Mouse (Mus musculus) layer of hippocampus, adult 2 months (tissue): ENCODE data around the gene Igfbp6. TPM values are rescaled to one million over a fixed set of nuclear protein-coding genes. Genes with fewer than 3 reads are reported as not detected.

Source experiments
- DNase-seq, 2 experiments: peaks; one replicate each; pipeline ENCODE4 v3.0.0; 2022; ENCODE audit warnings: low spot score in 2 of 2
- H3K27ac ChIP-seq: fragments of 200-600 bp; 2 replicates; pipeline ENCODE4 v1.8.1; 2022
- H3K4me3 ChIP-seq: fragments of 200-600 bp; 2 replicates; pipeline ENCODE4 v1.8.1; 2022; ENCODE audit warnings: mild to moderate bottlenecking
- CTCF ChIP-seq: fragments of 200-600 bp; conservative IDR thresholded peaks from 2 replicates; pipeline ENCODE4 v1.8.1; 2022; ENCODE audit warnings: antibody characterized with exemption, mild to moderate bottlenecking, moderate library complexity
- total RNA-seq, 2 experiments: library from RNA; stranded (reverse); gene quantifications; 2 replicates each; pipeline ENCODE4 v1.2.3; 2021

The Igfbp6 gene
- total RNA-seq, 2 experiments from 2014 or later = 6.9 to 7.7 TPM

DNA sequence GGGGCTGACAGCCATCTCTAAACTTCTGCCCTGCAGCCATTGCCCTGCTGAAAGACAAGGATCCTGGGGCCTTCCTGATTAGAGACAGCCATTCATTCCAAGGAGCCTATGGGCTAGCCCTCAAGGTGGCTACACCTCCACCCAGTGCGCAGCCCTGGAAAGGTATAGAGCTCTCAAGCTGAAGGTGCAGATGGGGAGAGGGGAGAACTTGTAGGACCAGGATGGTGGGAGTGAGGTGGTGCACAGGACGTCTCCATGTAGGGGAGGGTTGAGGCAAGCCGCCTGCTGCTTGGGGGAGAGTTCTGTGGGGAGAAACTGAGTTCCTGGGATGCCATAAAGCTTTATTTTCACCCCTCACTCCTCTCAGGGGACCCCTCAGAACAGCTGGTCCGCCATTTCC lies 30.5 kb upstream of the Igfbp6 start:
- no peak for TF ChIP-seq CTCF
- no peak for DNase-seq
- H3K4me3 ChIP-seq = no peak overlapping the region
- no peak overlapping the region for H3K27ac ChIP-seq

DNA sequence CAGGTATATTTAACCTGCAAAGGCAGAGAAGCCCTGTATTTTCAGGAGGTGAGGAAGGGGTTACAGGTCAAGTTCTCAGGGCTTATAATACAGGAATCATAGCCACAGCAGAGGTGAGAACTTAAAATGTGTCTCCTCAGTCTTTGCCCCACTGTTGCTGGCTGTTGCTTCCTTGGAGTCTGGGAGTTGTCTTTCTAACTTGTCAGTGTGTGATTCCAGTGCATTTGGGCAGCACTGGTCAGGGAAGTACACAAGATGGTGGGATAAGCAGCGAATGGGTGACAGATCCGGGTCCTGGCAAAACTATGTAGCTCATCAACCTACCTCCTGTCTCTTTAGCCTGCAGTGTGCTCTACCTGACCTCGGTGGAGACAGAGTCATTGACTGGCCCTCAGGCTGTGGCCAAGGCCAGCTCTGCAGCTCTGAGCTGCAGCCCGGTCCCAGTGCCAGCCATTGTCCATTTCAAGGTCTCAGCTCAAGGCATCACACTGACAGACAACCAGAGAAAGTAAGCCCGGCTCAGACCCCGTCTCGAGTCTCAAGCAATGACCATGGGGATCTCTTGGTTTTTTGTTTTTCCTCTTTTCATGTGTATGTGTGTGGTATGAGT lies 29.4 kb upstream of the Igfbp6 start:
- no peak for TF ChIP-seq CTCF
- Histone ChIP-seq H3K27ac (no peak overlapping the region), H3K4me3 (no peak overlapping the region)
- DNase-seq = no peak

DNA sequence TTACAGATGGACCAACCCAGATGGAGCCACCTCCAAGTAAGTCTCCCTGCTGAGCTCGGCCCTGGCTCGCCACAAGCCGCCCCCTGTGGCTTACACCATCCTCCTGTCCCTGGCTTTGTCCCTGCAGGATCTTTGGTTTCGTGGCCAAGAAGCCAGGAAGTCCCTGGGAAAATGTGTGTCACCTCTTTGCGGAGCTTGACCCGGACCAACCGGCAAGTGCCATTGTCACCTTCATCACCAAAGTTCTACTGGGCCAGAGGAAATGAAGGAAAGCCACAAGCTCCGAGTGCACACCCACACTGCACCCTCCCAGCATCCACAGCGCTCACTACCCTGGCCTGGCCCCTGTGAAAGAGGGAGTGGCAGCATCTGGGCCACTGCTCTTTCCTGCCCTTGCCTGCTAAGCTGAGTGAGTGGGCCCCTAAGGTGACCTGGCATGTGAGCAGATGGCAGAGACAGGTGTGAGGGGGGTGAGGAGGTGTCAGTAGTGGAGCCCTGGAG lies 28.4 kb upstream of the Igfbp6 start:
- Histone ChIP-seq H3K4me3 (no peak overlapping the region), H3K27ac (no peak overlapping the region)
- DNase-seq = no peak
- TF ChIP-seq CTCF = no peak

DNA sequence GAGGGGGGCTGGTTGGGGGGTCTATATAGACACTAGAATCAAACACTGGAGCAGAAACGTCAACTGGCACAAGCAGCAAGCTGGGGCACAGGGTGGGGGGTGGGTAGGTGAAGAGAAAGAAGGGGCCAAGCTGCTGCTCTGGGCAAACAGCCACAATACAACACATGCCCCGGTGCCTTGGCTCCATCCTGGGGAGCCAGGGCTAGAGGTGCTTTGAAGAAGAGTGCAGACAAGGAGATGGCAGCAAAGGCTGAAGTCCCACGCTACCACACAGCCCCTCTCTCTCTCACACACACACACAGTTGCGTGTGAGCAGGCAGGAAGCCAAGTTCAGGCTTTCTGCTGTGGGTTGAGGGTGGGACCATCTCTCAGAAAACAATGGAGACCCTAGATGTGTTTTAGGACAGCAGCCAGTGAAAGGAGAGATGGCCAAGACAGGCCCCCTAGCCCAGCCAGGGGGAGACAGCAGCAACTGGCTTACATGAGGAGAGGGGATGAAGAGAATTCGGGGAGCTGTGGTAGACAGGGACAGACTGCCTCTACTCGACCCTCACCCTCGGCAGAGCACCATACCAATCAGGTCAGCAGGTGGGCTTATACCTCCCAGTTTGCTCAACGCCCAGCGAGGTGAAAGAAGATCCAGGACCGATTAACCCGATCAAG lies 27.3 kb upstream of the Igfbp6 start:
- DNase-seq = no peak
- no peak for TF ChIP-seq CTCF
- H3K27ac ChIP-seq = no peak overlapping the region

DNA sequence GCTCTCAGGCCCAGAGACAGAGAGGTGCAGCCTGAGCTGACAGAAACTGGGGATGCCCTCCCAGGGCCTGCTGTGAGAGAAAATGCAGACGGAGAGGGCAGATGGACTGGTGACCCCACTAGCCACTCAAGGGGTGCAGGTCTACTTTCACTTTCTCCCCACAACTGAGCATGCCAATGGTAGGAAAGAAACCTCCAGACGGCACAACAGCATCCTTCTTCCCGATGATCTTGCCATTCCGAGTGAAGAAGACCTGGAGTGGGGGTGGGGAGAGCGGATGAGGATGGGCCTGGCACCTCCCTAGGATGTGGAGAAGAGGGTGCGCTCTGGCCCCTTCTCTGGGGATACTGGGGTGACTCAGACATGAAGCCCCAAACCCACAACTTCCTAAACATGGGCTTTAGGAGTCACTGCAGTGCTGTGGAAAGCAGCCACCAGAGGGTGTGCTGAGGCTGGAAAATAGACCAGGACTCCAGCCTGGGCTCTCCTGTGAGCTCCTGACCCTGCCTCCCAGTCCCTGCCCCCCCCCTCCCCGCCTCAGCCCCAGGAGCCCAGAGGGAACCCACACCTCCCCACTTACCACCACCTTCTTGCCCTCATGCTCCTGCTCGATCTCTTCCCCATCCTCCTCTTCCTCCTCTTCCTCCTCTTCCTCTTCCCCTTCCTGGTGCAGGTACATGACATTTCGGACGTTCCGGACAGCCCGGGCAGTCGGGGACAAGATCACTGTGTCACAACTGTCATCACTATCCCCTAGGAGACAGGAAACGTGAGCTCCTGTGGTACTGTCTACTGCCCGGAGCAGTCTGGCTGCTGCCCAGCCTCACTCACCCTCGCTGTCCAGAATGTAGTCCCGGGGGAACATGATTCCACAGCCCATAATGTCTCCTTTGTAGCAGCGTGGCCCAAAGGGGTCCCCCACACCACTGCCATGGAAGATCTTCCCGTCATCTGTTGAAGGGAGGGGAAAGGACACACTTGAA lies 26.4 kb upstream of the Igfbp6 start:
- DNase-seq = no peak
- TF ChIP-seq CTCF = peak; percentile 68
- Histone ChIP-seq H3K27ac (no peak overlapping the region), H3K4me3 (no peak overlapping the region)

More for the DNA sequence above, 27.3 kb upstream of the Igfbp6 start:
- no peak overlapping the region for H3K4me3 ChIP-seq

DNA sequence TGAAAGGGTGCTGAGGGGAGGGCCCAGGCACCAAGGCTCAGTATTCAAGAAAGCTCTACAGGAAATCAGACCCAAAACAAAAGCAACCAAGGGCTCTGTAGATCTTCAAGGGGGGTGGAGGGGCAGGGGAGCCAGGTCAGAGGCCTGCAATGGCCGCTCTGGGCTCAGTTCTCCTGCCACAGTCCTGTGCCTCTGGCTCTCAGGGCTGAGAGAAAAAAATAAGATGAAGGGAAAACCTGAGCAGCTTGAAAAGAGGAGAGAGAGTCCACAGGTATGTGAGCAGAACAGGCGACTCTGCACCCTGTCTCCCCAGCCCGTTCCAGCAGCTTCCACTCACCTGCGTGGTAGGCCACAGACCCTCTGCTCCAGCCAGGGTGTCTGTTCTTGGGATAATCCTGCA lies 25.6 kb upstream of the Igfbp6 start:
- H3K4me3 ChIP-seq = no peak overlapping the region
- TF ChIP-seq CTCF = no peak
- H3K27ac ChIP-seq = no peak overlapping the region
- no peak for DNase-seq

DNA sequence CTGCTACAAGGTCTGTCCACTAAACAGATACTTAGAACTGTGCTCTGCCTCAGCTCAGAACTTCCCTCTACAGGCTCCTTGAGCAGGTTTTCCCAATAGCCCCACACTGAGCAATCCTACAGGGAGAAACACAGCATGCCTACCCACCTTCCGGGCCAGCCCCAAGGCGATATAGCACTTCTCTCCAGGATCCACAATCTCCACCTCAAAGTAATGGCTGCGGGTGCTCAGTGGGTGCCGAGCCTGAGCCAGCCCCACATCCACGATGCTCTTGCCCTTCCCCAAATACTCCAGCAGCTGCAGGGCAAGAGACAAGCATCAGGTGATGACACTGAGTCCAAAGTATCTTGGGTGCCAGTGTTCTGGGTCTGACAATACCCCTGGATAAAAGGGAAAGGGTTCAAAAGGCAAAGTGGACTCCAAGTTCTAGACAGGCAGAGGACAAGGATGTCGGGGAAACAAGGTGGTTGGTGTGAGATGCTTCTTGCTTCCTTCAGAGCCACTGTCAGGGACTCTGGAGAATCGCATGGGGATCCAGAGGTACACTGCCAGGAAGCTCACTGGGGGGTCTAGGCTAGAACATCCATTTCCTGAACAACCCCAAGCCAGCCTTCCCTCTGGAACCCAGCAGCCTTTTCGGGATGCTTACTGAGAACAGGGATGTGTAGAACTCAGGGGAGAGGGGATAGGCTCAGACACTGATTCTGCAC lies 24.9 kb upstream of the Igfbp6 start:
- Histone ChIP-seq H3K27ac (0 out of 2 replicates have a peak overlapping the region, but pooled peaks have one; percentile 18), H3K4me3 (no peak overlapping the region)
- DNase-seq = no peak
- TF ChIP-seq CTCF = no peak

DNA sequence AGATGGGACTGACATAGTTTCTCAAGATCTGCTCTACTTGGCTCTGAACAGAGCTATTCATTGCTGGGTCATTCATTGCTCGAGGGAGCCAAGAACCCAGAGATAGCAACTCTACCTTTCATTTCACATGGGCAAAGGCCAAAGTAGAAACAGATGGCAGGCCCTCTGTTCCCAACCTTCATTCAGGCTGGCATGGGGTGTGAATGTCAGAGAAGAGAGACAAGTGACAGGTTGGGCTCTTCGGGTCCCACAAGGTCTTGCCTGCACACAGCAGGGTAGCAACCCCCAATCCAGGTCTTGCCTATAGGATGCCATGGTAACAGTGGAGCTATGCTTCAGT lies 24.4 kb upstream of the Igfbp6 start:
- DNase-seq = no peak
- no peak for TF ChIP-seq CTCF
- Histone ChIP-seq H3K27ac (0 out of 2 replicates have a peak overlapping the region, but pooled peaks have one; percentile 18), H3K4me3 (no peak overlapping the region)

DNA sequence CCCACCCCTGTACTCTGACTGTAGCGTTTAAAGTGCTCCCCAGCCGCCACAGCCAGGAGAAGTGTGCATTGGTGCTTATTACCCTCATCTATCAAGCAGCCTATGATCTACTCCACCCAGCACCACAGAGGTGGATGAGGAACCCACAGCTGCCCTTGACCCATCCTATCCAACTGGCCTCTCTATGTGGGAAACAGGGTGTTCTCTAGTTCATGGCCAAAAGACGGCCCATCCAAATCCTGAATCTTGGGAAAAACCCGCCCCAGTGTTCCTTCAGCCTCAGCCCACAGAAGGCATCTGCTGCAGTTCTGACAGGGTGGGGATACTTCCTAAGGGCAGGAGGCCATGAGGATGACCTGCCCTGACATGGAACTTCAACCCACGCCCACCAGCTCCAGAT lies 23.6 kb upstream of the Igfbp6 start:
- H3K27ac ChIP-seq = peak overlapping the region; percentile 18; the same call in 1 of the 2 replicates
- no peak for DNase-seq
- no peak for TF ChIP-seq CTCF
- no peak overlapping the region for H3K4me3 ChIP-seq

DNA sequence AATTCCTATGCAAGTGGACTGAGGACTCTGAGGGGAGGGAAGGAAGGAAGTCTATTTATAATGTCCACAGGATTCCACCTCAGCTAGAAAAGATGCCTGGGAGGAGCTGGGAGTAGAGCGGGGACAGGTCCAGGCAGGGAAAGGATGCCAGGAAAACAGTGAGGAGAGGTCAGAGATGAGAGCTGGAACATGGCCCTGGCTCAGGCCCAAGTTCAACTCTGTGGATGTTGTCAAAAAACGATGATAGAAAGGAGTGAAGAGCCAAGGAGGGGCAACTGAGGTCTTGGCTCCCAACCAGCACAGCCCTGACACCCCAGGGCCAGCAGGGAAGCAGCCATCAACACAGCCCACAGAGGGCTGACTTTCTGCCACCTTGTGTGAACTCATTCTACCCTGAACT lies 17.9 kb upstream of the Igfbp6 start:
- no peak for TF ChIP-seq CTCF
- no peak for DNase-seq
- Histone ChIP-seq H3K27ac (no peak overlapping the region), H3K4me3 (no peak overlapping the region)

DNA sequence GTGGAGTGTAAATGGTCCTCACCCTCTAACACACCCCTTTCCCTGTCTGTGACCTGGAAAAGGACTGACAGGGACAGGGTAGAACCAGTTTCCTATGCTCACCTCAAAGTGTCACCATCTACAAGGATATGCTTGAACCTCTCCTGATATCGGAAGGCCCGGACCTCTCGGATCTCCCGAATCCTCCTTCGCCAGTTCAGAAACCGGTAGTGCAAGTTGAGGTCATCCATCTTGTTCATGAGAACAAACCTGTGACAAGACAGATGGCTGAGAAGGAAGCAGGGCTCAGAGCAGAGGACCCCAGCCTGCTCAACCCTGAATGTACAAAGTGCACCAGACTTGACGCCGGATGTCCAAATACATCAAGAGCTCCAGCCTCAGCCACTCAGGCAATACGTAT lies 10.8 kb upstream of the Igfbp6 start:
- no peak overlapping the region for H3K27ac ChIP-seq
- no peak for DNase-seq
- TF ChIP-seq CTCF = no peak
- H3K4me3 ChIP-seq = no peak overlapping the region

DNA sequence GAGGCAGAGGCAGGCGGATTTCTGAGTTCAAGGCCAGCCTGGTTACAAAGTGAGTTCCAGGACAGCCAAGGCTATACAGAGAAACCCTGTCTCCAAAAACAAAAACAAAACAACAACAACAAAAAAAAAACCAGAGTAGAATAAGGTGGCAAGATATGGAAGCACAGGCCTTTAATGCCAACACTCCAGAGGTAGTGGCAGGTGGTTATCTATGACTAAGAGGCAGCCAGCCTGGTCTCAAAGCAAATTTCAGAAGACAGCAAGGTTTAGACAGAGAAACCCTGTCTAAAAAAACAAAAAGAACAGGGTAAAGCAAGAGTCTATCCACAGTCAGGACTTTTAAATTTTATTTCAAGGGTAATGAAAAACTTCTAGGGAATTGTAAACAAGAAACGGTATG lies 9.5 kb upstream of the Igfbp6 start:
- no peak for TF ChIP-seq CTCF
- DNase-seq = no peak
- no peak overlapping the region for H3K27ac ChIP-seq
- H3K4me3 ChIP-seq = peak overlapping the region; percentile 93
